Mouse (Mus musculus) MEL (cell line): ENCODE data around the gene Dclk1. TPM values are rescaled to one million over a fixed set of nuclear protein-coding genes. Genes with fewer than 3 reads are reported as not detected.

Source experiments
- DNase-seq: peaks from one replicate; pipeline ENCODE4 v3.0.0; 2011; ENCODE audit warnings: low read depth, low spot score
- H3K27ac ChIP-seq: 2 replicates; pipeline ENCODE4 v1.5.1; 2012; ENCODE audit warnings: low read depth, mild to moderate bottlenecking, control low read depth, low read length, moderate library complexity; ENCODE audit not compliant: control insufficient read depth
- H3K27me3 ChIP-seq, 2 experiments: fragments of 150-350 bp in 1 of 2; sonication (generic) in 1 of 2; 2 replicates each; pipeline ENCODE4 v1.6.1; 2012; ENCODE audit warnings: low read length in 2 of 2, mild to moderate bottlenecking in 2 of 2, improper control_type of control experiment in 1 of 2, moderate library complexity in 1 of 2; ENCODE audit not compliant: insufficient read depth in 2 of 2, control insufficient read depth in 1 of 2
- H3K36me3 ChIP-seq, 2 experiments: 2 replicates each; pipeline ENCODE4 v1.6.1; 2012 to 2014; ENCODE audit warnings: low read length in 2 of 2, improper control_type of control experiment in 1 of 2, inconsistent platforms in 1 of 2, mild to moderate bottlenecking in 1 of 2; ENCODE audit not compliant: insufficient read depth in 2 of 2, control insufficient read depth in 1 of 2
- H3K4me1 ChIP-seq, 2 experiments: fragments of 150-350 bp in 1 of 2; sonication (generic) in 1 of 2; 2 replicates each; pipeline ENCODE4 v1.6.1; 2012; ENCODE audit warnings: low read length in 2 of 2, improper control_type of control experiment in 1 of 2, mild to moderate bottlenecking in 1 of 2; ENCODE audit not compliant: insufficient read depth in 2 of 2, control insufficient read depth in 1 of 2
- H3K4me3 ChIP-seq, 2 experiments: fragments of 150-350 bp in 1 of 2; sonication (generic) in 1 of 2; 2 replicates each; pipeline ENCODE4 v1.5.1; 2012; ENCODE audit warnings: low read depth in 2 of 2, low read length in 2 of 2, mild to moderate bottlenecking in 2 of 2, moderate library complexity in 2 of 2, control low read depth in 1 of 2, improper control_type of control experiment in 1 of 2; ENCODE audit not compliant: control insufficient read depth in 1 of 2, insufficient read depth in 1 of 2
- H3K79me2 ChIP-seq: 2 replicates; pipeline ENCODE4 v1.6.1; 2012; ENCODE audit warnings: mild to moderate bottlenecking, low read length, moderate library complexity; ENCODE audit not compliant: control insufficient read depth, poor library complexity, insufficient read depth
- H3K9ac ChIP-seq: 2 replicates; pipeline ENCODE4 v1.6.1; 2012; ENCODE audit warnings: low read depth, mild to moderate bottlenecking, control low read depth, low read length, moderate library complexity; ENCODE audit not compliant: control insufficient read depth, poor library complexity, severe bottlenecking
- H3K9me3 ChIP-seq: fragments of 150-350 bp; sonication (generic); replicated peaks from 2 replicates; pipeline ENCODE4 v1.6.1; 2012; ENCODE audit warnings: mild to moderate bottlenecking, low read length, improper control_type of control experiment, moderate library complexity; ENCODE audit not compliant: insufficient read depth
- BHLHE40 ChIP-seq: IDR thresholded peaks from 2 replicates; pipeline ENCODE4 v1.6.1; 2012; ENCODE audit warnings: low read depth, mild to moderate bottlenecking, inconsistent platforms, low read length, improper control_type of control experiment, borderline replicate concordance
- CHD1 ChIP-seq: IDR thresholded peaks from 2 replicates; pipeline ENCODE4 v1.6.1; 2012; ENCODE audit warnings: low read depth, mild to moderate bottlenecking, inconsistent platforms, low read length, improper control_type of control experiment
- CHD2 ChIP-seq: IDR thresholded peaks from 2 replicates; pipeline ENCODE4 v1.6.1; 2011; ENCODE audit warnings: low read length, improper control_type of control experiment
- E2F4 ChIP-seq: IDR thresholded peaks from 2 replicates; pipeline ENCODE4 v1.6.1; 2011; ENCODE audit warnings: low read depth, low read length, improper control_type of control experiment, borderline replicate concordance
- ELF1 ChIP-seq: IDR thresholded peaks from 2 replicates; pipeline ENCODE4 v1.6.1; 2014; ENCODE audit warnings: low read depth, mild to moderate bottlenecking, inconsistent platforms, low read length, improper control_type of control experiment, moderate library complexity
- HCFC1 ChIP-seq: IDR thresholded peaks from 2 replicates; pipeline ENCODE4 v1.6.1; 2012; ENCODE audit warnings: low read depth, mild to moderate bottlenecking, inconsistent platforms, low read length, improper control_type of control experiment, moderate library complexity
- JUND ChIP-seq: IDR thresholded peaks from 2 replicates; pipeline ENCODE4 v1.6.1; 2011; ENCODE audit warnings: low read depth, mild to moderate bottlenecking, improper control_type of control experiment, low read length
- MAFK ChIP-seq: IDR thresholded peaks from 2 replicates; pipeline ENCODE4 v1.6.1; 2011; ENCODE audit warnings: low read depth, mild to moderate bottlenecking, low read length, improper control_type of control experiment, borderline replicate concordance
- MAZ ChIP-seq: IDR thresholded peaks from 2 replicates; pipeline ENCODE4 v1.6.1; 2012; ENCODE audit warnings: low read depth, mild to moderate bottlenecking, inconsistent platforms, low read length, improper control_type of control experiment
- MXI1 ChIP-seq: IDR thresholded peaks from 2 replicates; pipeline ENCODE4 v1.6.1; 2011; ENCODE audit warnings: mild to moderate bottlenecking, low read depth, low read length, improper control_type of control experiment
- MYC ChIP-seq: IDR thresholded peaks from 2 replicates; pipeline ENCODE4 v1.6.1; 2011; ENCODE audit warnings: low read depth, mild to moderate bottlenecking, low read length, improper control_type of control experiment, moderate library complexity
- NELFE ChIP-seq: IDR thresholded peaks from 2 replicates; pipeline ENCODE4 v1.6.1; 2011; ENCODE audit warnings: low read depth, low read length, improper control_type of control experiment
- NRF1 ChIP-seq: IDR thresholded peaks from 2 replicates; pipeline ENCODE4 v1.6.1; 2014; ENCODE audit warnings: low read depth, mild to moderate bottlenecking, inconsistent platforms, low read length, improper control_type of control experiment, moderate library complexity; ENCODE audit not compliant: poor library complexity, insufficient read depth, severe bottlenecking
- POLR2A ChIP-seq, 2 experiments: IDR thresholded peaks; 2 replicates each; pipeline ENCODE4 v1.6.1; 2011 to 2012; ENCODE audit warnings: low read length in 2 of 2, mild to moderate bottlenecking in 2 of 2, control low read depth in 1 of 2, improper control_type of control experiment in 1 of 2, low read depth in 1 of 2, moderate library complexity in 1 of 2; ENCODE audit not compliant: control insufficient read depth in 1 of 2, insufficient read depth in 1 of 2, poor library complexity in 1 of 2
- POLR2AphosphoS2 ChIP-seq: IDR thresholded peaks from 2 replicates; pipeline ENCODE4 v1.6.1; 2011; ENCODE audit warnings: low read length, improper control_type of control experiment
- SIN3A ChIP-seq: IDR thresholded peaks from 2 replicates; pipeline ENCODE4 v1.6.1; 2012; ENCODE audit warnings: low read length, improper control_type of control experiment, inconsistent platforms
- TAL1 ChIP-seq: IDR thresholded peaks from 2 replicates; pipeline ENCODE4 v1.6.1; 2012; ENCODE audit warnings: mild to moderate bottlenecking, inconsistent platforms, low read length, moderate library complexity, mixed read lengths
- TBP ChIP-seq: IDR thresholded peaks from 2 replicates; pipeline ENCODE4 v1.8.0; 2011; ENCODE audit warnings: low read depth, low read length, improper control_type of control experiment
- UBTF ChIP-seq: IDR thresholded peaks from 2 replicates; pipeline ENCODE4 v1.6.1; 2012; ENCODE audit warnings: low read depth, mild to moderate bottlenecking, inconsistent platforms, low read length, improper control_type of control experiment, moderate library complexity, borderline replicate concordance; ENCODE audit not compliant: insufficient read depth
- USF1 ChIP-seq: IDR thresholded peaks from 2 replicates; pipeline ENCODE4 v1.6.1; 2014; ENCODE audit warnings: low read depth, mild to moderate bottlenecking, inconsistent platforms, low read length, improper control_type of control experiment, moderate library complexity
- ZC3H11A ChIP-seq: IDR thresholded peaks from 2 replicates; pipeline ENCODE4 v1.6.1; 2012; ENCODE audit warnings: low read depth, mild to moderate bottlenecking, inconsistent platforms, low read length, improper control_type of control experiment
- polyA plus RNA-seq, 2 experiments: library from polyadenylated mRNA; stranded (reverse) in 1 of 2; unstranded in 1 of 2; fragments of >175 nt in 1 of 2; fragments of >200 nt in 1 of 2; gene quantifications; 2 replicates each; pipeline versions ENCODE4 v1.2.1 to v1.2.4; 2012; ENCODE audit warnings: low replicate concordance in 2 of 2, low read depth in 1 of 2; ENCODE audit not compliant: insufficient read length in 2 of 2, insufficient read depth in 1 of 2, missing spikeins in 1 of 2
- total RNA-seq: library from RNA; depleted of rRNA; stranded (reverse); fragments of 300-350 nt; gene quantifications from 2 replicates; pipeline ENCODE4 v1.2.3, GENCODE M21; 2012

The Dclk1 gene
- total and polyA plus RNA-seq, 3 experiments: not detected

DNA sequence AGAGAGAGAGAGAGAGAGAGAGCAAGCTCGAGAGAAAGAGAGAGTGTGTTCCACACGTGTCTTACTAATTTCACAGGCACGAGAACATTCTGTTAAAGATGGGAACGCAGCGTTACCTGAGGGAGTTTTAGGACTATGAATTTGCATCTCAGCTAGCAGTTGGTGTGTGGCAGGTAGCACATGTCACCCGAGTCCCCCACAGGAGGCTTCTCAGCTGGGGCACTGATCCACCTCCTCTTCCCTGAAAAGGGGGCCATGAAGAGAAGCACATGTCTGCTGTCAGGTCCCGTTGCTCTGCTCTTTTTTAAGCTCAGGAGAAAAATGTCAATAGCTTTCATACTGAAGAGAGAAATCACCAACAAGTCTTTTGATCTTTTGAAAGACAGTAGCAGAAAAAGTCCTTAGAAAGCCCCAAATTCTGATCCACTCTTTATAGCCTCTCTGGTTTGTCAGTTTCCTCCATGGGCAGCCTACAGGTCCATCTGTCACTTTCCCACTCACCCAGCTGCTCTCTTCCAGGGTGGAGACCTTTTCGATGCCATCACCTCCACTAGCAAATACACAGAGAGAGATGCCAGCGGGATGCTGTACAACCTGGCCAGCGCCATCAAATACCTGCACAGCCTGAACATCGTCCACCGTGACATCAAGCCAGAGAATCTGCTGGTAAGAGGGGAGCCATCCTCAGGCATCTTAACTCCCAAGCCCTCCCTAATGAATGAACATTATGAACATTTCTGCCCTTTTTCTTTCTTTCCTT is 247.2 kb downstream of the Dclk1 start:
- Histone ChIP-seq H3K36me3 (no peaks in the 10 kb centered on the region), H3K27me3 (no peaks in the 10 kb centered on the region)
- TF ChIP-seq TBP: no peak
- no peak for TF ChIP-seq JUND
- TF ChIP-seq NELFE: no peak
- TF ChIP-seq UBTF: no peak
- TF ChIP-seq CHD2: no peak
- TF ChIP-seq POLR2AphosphoS2: no peak
- no peak for TF ChIP-seq MAZ
- no peak for TF ChIP-seq MXI1
- no peak for TF ChIP-seq NRF1
- no peak for TF ChIP-seq TAL1
- TF ChIP-seq BHLHE40: no peak
- TF ChIP-seq ELF1: no peak
- TF ChIP-seq USF1: no peak
- no peak for TF ChIP-seq HCFC1
- TF ChIP-seq E2F4: no peak
- no peak for TF ChIP-seq SIN3A
- TF ChIP-seq, all 39 proteins: peak for 0
- Histone ChIP-seq H3K9ac (no peak overlapping the region), H3K79me2 (no peaks in the 10 kb centered on the region), H3K27ac (no peak overlapping the region), H3K9me3 (no peaks in the 10 kb centered on the region), H3K4me3 (no peak overlapping the region), H3K4me1 (no peaks in the 10 kb centered on the region)
- no peak for DNase-seq

DNA sequence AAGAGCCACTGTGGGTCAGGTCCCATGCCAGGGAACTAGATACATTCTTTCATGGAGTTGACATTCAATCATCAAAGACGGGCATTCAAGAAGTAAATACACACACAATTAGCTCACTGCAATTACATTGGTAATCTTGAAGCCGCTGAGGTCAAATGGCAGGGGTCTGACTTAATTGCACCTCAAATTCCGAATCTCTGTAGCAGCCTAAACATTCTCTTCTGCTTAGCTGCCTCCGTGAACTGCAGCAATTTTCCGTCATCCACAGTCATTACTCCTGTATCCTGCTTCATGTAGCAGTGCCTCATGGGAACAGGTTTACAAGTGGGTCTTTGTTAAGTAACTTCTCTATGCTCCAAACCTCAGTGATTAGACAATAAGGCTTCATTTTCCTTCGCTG is 249.9 kb downstream of the Dclk1 start:
- no peaks in the 10 kb centered on the region for H3K36me3 ChIP-seq
- H3K27me3 ChIP-seq: no peaks in the 10 kb centered on the region
- no peaks in the 10 kb centered on the region for H3K9me3 ChIP-seq
- no peak overlapping the region for H3K9ac ChIP-seq
- H3K27ac ChIP-seq: no peak overlapping the region
- H3K4me3 ChIP-seq: no peak overlapping the region
- no peaks in the 10 kb centered on the region for H3K4me1 ChIP-seq
- H3K79me2 ChIP-seq: no peaks in the 10 kb centered on the region
- TF ChIP-seq CHD1 (no peak), POLR2A (IDR thresholded peaks at IDR 0.05; ENCODE audit: control insufficient read depth in 1 of 2, insufficient read depth in 1 of 2, low read depth in 1 of 2, low read length in 2 of 2, poor library complexity in 1 of 2) (no peak), BHLHE40 (no peak), MAFK (no peak), ZC3H11A (no peak), MYC (no peak)
- DNase-seq: no peak
